Mouse (Mus musculus): ENCODE results near the gene Snap47.

DNA sequence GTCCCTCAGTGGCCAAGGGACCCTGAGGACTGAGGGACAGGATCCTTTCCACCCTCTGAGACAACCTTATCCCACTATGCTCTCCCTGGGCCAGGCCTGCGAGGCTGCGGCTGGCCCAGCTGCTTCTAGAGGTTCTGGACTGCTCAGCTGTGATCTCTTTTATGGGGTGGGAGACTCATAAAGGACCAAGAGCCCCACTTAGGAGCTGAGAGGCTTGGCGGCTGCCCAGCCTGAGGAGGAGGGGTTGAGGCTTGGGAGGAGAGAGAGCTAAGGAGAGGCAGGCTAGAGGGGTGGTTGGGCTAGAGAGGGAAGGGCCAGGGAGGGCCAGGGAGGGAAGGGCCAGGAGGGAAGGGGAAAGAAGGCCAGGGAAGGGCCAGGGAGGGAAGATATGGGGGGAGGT is 86.6 kb downstream of the Snap47 start:
- no peak for TF ChIP-seq POLR2A (IDR thresholded peaks at IDR 0.05; ENCODE audit: insufficient read depth, low read length)
- TF ChIP-seq CTCF (IDR thresholded peaks at IDR 0.05; ENCODE audit: low read depth, low read length): no peak
- no peak for TF ChIP-seq EP300 (IDR thresholded peaks at IDR 0.05; ENCODE audit: insufficient read depth, low read depth, low read length)

All from ES-Bruce4 (cell line).